13 mouse cellular contexts compared by ENCODE assay signal in genomic region chr1:88274371-88275077, GRCm38 (mm10). TPM values are rescaled to one million over a fixed set of nuclear protein-coding genes. Genes with fewer than 3 reads are reported as not detected.
DNase-seq lines count a peak whose midpoint lies in the region; ATAC-seq and TF ChIP-seq lines count a peak whose summit lies in the region.
"Had no signal": no experiment of that assay in that cellular context is flagged by ENCODE, and none has a peak within 500 bp of the region (broad histone marks: within the 10 kb centered on the region; RNA-seq: fewer than 3 reads in every experiment).

No protein-coding gene starts in this region.

- H3K27me3 ChIP-seq in heart, adult 2 months (ENCODE audit: control insufficient read depth, insufficient read depth, low read length), result no peaks in the 10 kb centered on the region
- no peaks in the 10 kb centered on the region for H3K27me3 ChIP-seq in heart, embryonic 10.5 days (ENCODE audit: insufficient read depth, poor library complexity, severe bottlenecking)
- no peaks in the 10 kb centered on the region for H3K27me3 ChIP-seq in liver, embryonic 12.5 days (replicated peaks)
- no peaks in the 10 kb centered on the region for H3K27me3 ChIP-seq in liver, embryonic 11.5 days (replicated peaks; ENCODE audit: control insufficient read depth, insufficient read depth, low read length)
- H3K27me3 ChIP-seq in thymus, adult 2 months (ENCODE audit: control insufficient read depth, insufficient read depth, low read length), result no peaks in the 10 kb centered on the region
- H3K27me3 ChIP-seq in myocyte (ENCODE audit: control insufficient read depth, insufficient read depth, insufficient read length), result no peaks in the 10 kb centered on the region
- H3K27me3 ChIP-seq: intestine, embryonic 15.5 days had no signal

- DNase-seq in heart, adult 2 months, result peak; percentile 13 to 36
- DNase-seq in heart, embryonic 10.5 days (ENCODE audit: low spot score), result no peak
- no peak for DNase-seq in liver, embryonic 11.5 days (ENCODE audit: low spot score)
- DNase-seq in thymus, postnatal 14 days, result peak; percentile 16
- DNase-seq in thymus, adult 2 months, result no peak
- DNase-seq in natural killer cell, adult 2 months (ENCODE audit: low spot score in 2 of 2), result no peak
- DNase-seq: heart, postnatal 10 days; lung, embryonic 14.5 days; midbrain, embryonic 14.5 days had no signal

- H3K9ac ChIP-seq in heart, adult 2 months (ENCODE audit: low read depth, low read length), result no peak overlapping the region
- H3K9ac ChIP-seq in liver, embryonic 12.5 days, result no peak overlapping the region
- no peak overlapping the region for H3K9ac ChIP-seq in liver, embryonic 11.5 days (ENCODE audit: low read depth, low read length)
- H3K9ac ChIP-seq: intestine, embryonic 15.5 days had no signal

- intact Hi-C loops in heart, adult 2 months (cut with DNase I), result no loop called here

- peaks cover 7% of the 10 kb centered on the region for H3K36me3 ChIP-seq in heart, adult 2 months (ENCODE audit: control insufficient read depth, insufficient read depth, low read length)
- peaks cover 52% of the 10 kb centered on the region for H3K36me3 ChIP-seq in heart, embryonic 10.5 days
- H3K36me3 ChIP-seq in liver, embryonic 12.5 days, result peaks cover 62% of the 10 kb centered on the region
- H3K36me3 ChIP-seq in liver, embryonic 11.5 days (ENCODE audit: control insufficient read depth, insufficient read depth, low read length), result peaks cover 56% of the 10 kb centered on the region
- H3K36me3 ChIP-seq in thymus, adult 2 months (ENCODE audit: control insufficient read depth, insufficient read depth, low read length), result peaks cover 41% of the 10 kb centered on the region
- peaks cover 29% of the 10 kb centered on the region for H3K36me3 ChIP-seq in myocyte (ENCODE audit: control insufficient read depth, insufficient read depth)

- peak overlapping the region; percentile 63; the same call in 1 of the 2 replicates for H3K4me2 ChIP-seq in liver, embryonic 12.5 days
- H3K4me2 ChIP-seq in liver, embryonic 11.5 days, result no peak overlapping the region
- H3K4me2 ChIP-seq in myocyte (ENCODE audit: low read depth), result no peak overlapping the region

- no peak for ATAC-seq in liver, embryonic 12.5 days
- ATAC-seq in liver, embryonic 11.5 days (replicated peaks; ENCODE audit: low FRiP score), result no peak
- ATAC-seq: intestine, embryonic 15.5 days had no signal

- no peak for TF ChIP-seq CTCF in heart, adult 2 months (IDR thresholded peaks at IDR 0.05)
- no peak for TF ChIP-seq CTCF in thymus, adult 2 months (IDR thresholded peaks at IDR 0.05; ENCODE audit: borderline replicate concordance, control insufficient read depth, extremely low read depth, insufficient read depth, low read length, poor library complexity)

- H3K4me1 ChIP-seq in heart, adult 2 months (ENCODE audit: control insufficient read depth, insufficient read depth, low read length), result peaks cover 7% of the 10 kb centered on the region
- peaks cover 13% of the 10 kb centered on the region for H3K4me1 ChIP-seq in heart, embryonic 10.5 days
- H3K4me1 ChIP-seq in liver, embryonic 12.5 days, result peaks cover 34% of the 10 kb centered on the region
- peaks cover 15% of the 10 kb centered on the region for H3K4me1 ChIP-seq in liver, embryonic 11.5 days (replicated peaks; ENCODE audit: control insufficient read depth, insufficient read depth, low read length)
- peaks cover 8% of the 10 kb centered on the region for H3K4me1 ChIP-seq in thymus, adult 2 months (replicated peaks; ENCODE audit: control insufficient read depth, insufficient read depth, low read length)

- H3K4me3 ChIP-seq in heart, adult 2 months, result no peak overlapping the region
- H3K4me3 ChIP-seq in heart, embryonic 10.5 days, result no peak overlapping the region
- no peak overlapping the region for H3K4me3 ChIP-seq in liver, embryonic 12.5 days
- H3K4me3 ChIP-seq in liver, embryonic 11.5 days (ENCODE audit: low read depth, low read length), result no peak overlapping the region
- no peak overlapping the region for H3K4me3 ChIP-seq in thymus, adult 2 months (ENCODE audit: control insufficient read depth, insufficient read depth, low read length)
- H3K4me3 ChIP-seq in myocyte, result peak overlapping the region; percentile 44
- H3K4me3 ChIP-seq: intestine, embryonic 15.5 days had no signal

- no peak overlapping the region for H3K27ac ChIP-seq in heart, adult 2 months
- H3K27ac ChIP-seq in heart, embryonic 10.5 days, result no peak overlapping the region
- no peak overlapping the region for H3K27ac ChIP-seq in liver, embryonic 12.5 days
- no peak overlapping the region for H3K27ac ChIP-seq in liver, embryonic 11.5 days (ENCODE audit: low read depth, low read length)
- H3K27ac ChIP-seq in thymus, adult 2 months (ENCODE audit: control insufficient read depth, insufficient read depth, low read length), result no peak overlapping the region
- H3K27ac ChIP-seq: intestine, embryonic 15.5 days had no signal

- H3K79me2 ChIP-seq in heart, adult 2 months (replicated peaks; ENCODE audit: control insufficient read depth, insufficient read depth, low read length), result peaks cover 2% of the 10 kb centered on the region
- peaks cover 38% of the 10 kb centered on the region for H3K79me2 ChIP-seq in myocyte (ENCODE audit: control insufficient read depth, insufficient read depth)

- WGBS in heart, adult 2 months, result 60% methylated on average over 11 of the region's 11 CpGs
- WGBS in heart, embryonic 10.5 days, result 72% methylated on average over 11 of the region's 11 CpGs
- 71% methylated on average over 11 of the region's 11 CpGs for WGBS in liver, embryonic 12.5 days (ENCODE audit: insufficient replicate concordance)
- 75% methylated on average over 11 of the region's 11 CpGs for WGBS in liver, embryonic 11.5 days
- 78% methylated on average over 11 of the region's 11 CpGs for WGBS in thymus, adult 2 months

- no peak for TF ChIP-seq EP300 in heart, adult 2 months (IDR thresholded peaks at IDR 0.05; ENCODE audit: insufficient read depth, low read depth, low read length)

- TF ChIP-seq POLR2A in heart, adult 2 months (IDR thresholded peaks at IDR 0.05; ENCODE audit: insufficient read depth, low read depth, low read length), result no peak
- TF ChIP-seq POLR2A in thymus, adult 2 months (IDR thresholded peaks at IDR 0.05; ENCODE audit: control insufficient read depth, extremely low read depth, insufficient read depth, low read length, poor library complexity), result no peak
- no peak for TF ChIP-seq POLR2A in myocyte (IDR thresholded peaks at IDR 0.05; ENCODE audit: insufficient read length, low read depth)

- H3K9me3 ChIP-seq in heart, embryonic 10.5 days, result peaks cover 7% of the 10 kb centered on the region; the same call in 1 of the 2 replicates
- no peaks in the 10 kb centered on the region for H3K9me3 ChIP-seq in liver, embryonic 12.5 days (replicated peaks)
- H3K9me3 ChIP-seq in liver, embryonic 11.5 days (ENCODE audit: control insufficient read depth, low read length), result peaks cover 7% of the 10 kb centered on the region; the same call in 1 of the 2 replicates
- H3K9me3 ChIP-seq: intestine, embryonic 15.5 days had no signal

- H3ac ChIP-seq in myocyte (ENCODE audit: control insufficient read depth, insufficient read length), result no peak overlapping the region

TF ChIP-seq in myocyte, 11 proteins besides CTCF, POLR2A, EP300 and RAD21:
- TF ChIP-seq SRF (IDR thresholded peaks at IDR 0.05; ENCODE audit: control insufficient read depth, insufficient read length, low read depth) (no peak), MAX (IDR thresholded peaks at IDR 0.05; ENCODE audit: low read depth) (no peak), REST (IDR thresholded peaks at IDR 0.05; ENCODE audit: insufficient read depth, insufficient read length) (no peak), MYOG (IDR thresholded peaks at IDR 0.05; ENCODE audit: control insufficient read depth in 1 of 3, insufficient read depth in 1 of 3, insufficient read length in 2 of 3, low read depth in 2 of 3) (no peak), TCF3 (IDR thresholded peaks at IDR 0.05; ENCODE audit: insufficient read length, low read depth) (no peak), TCF12 (IDR thresholded peaks at IDR 0.05; ENCODE audit: insufficient read depth, poor library complexity, severe bottlenecking) (no peak), MYOD1 (IDR thresholded peaks at IDR 0.05; ENCODE audit: control insufficient read depth in 1 of 3, insufficient read length in 2 of 3, low read depth in 2 of 3) (no peak), CEBPB (IDR thresholded peaks at IDR 0.05; ENCODE audit: insufficient read depth, poor library complexity, severe bottlenecking) (no peak), E2F4 (IDR thresholded peaks at IDR 0.05; ENCODE audit: insufficient read depth) (no peak), USF1 (IDR thresholded peaks at IDR 0.05; ENCODE audit: low read depth) (no peak), POLR2AphosphoS2 (IDR thresholded peaks at IDR 0.05; ENCODE audit: insufficient read length, low read depth) (no peak)

RNA-seq across cellular contexts. Expression of gene Hjurp, which starts 2.9 kb away (rescaled TPM):
- total RNA-seq in heart, adult 2 months (2021), result 10 to 100 TPM in 1 of 2 experiments, 1 to 10 TPM in 1; 8.7 to 11.5 TPM
- 12.7 and 23.9 TPM in 2 replicates for polyA plus RNA-seq in heart, adult 2 months (2012; rRNA removed)
- polyA plus RNA-seq in heart, embryonic 10.5 days (2016; fragmentation: Nextera tagmentation; extraction: Ambion mirVana), result 143 and 155 TPM in 2 replicates
- polyA plus RNA-seq in liver, embryonic 12.5 days (2016; fragmentation: Nextera tagmentation; extraction: Ambion mirVana), result 104 and 106 TPM in 2 replicates
- polyA plus RNA-seq in liver, embryonic 11.5 days (2014; fragmentation: Nextera tagmentation; extraction: Ambion mirVana), result 146 and 168 TPM in 2 replicates
- 168 and 197 TPM in 2 replicates for polyA plus RNA-seq in thymus, adult 2 months (2012; rRNA removed)
- polyA plus RNA-seq in myocyte (2012; fragmentation: generic; extraction: Trizol), result 37.7 TPM

RNA-seq across cellular contexts. Expression of gene Trpm8, which starts 2.9 kb away (rescaled TPM):
- not detected for total RNA-seq in heart, adult 2 months (2021)
- polyA plus RNA-seq in heart, adult 2 months (2012; rRNA removed), result not detected in 2 replicates
- 0.11 and 0.15 TPM in 2 replicates for polyA plus RNA-seq in heart, embryonic 10.5 days (2016; fragmentation: Nextera tagmentation; extraction: Ambion mirVana)
- not detected in 2 replicates for polyA plus RNA-seq in liver, embryonic 12.5 days (2016; fragmentation: Nextera tagmentation; extraction: Ambion mirVana)
- polyA plus RNA-seq in liver, embryonic 11.5 days (2014; fragmentation: Nextera tagmentation; extraction: Ambion mirVana), result not detected in 2 replicates
- polyA plus RNA-seq in thymus, adult 2 months (2012; rRNA removed), result 0.03 and 0.08 TPM in 2 replicates
- 0.02 TPM for polyA plus RNA-seq in myocyte (2012; fragmentation: generic; extraction: Trizol)
- total RNA-seq: heart, postnatal 10 days had no signal
- polyA plus RNA-seq: intestine, embryonic 15.5 days; lung, embryonic 14.5 days; stomach, embryonic 16.5 days had no signal

RNA-seq across cellular contexts. Expression of gene Mroh2a, which starts 47.7 kb away (rescaled TPM):
- total RNA-seq in heart, adult 2 months (2021), result under 1 TPM in 1 of 2 experiments, not detected in 1; 0.13 TPM
- polyA plus RNA-seq in heart, adult 2 months (2012; rRNA removed), result 0.06 TPM in 2 replicates
- polyA plus RNA-seq in heart, embryonic 10.5 days (2016; fragmentation: Nextera tagmentation; extraction: Ambion mirVana), result 0.58 and 0.82 TPM in 2 replicates
- polyA plus RNA-seq in liver, embryonic 12.5 days (2016; fragmentation: Nextera tagmentation; extraction: Ambion mirVana), result 0.46 and 0.61 TPM in 2 replicates
- 1.3 and 1.5 TPM in 2 replicates for polyA plus RNA-seq in liver, embryonic 11.5 days (2014; fragmentation: Nextera tagmentation; extraction: Ambion mirVana)
- polyA plus RNA-seq in thymus, adult 2 months (2012; rRNA removed), result 0.29 and 0.96 TPM in 2 replicates
- 1.4 TPM for polyA plus RNA-seq in myocyte (2012; fragmentation: generic; extraction: Trizol)

Comparison
In these comparisons a context has a peak if more than half of its experiments do, and no peak if none do; other contexts are left out.
1. DNase-seq: peak in heart, adult 2 months (2 of 2) and thymus, postnatal 14 days (single experiment); none in heart, embryonic 10.5 days (single experiment), liver, embryonic 11.5 days (single experiment), thymus, adult 2 months (single experiment) and natural killer cell, adult 2 months (0 of 2).